Mouse (Mus musculus): ENCODE data around the gene Pex13.

- no peak for TF ChIP-seq CTCF (IDR thresholded peaks at IDR 0.05; ENCODE audit: control insufficient read depth, insufficient read depth, insufficient replicate concordance, low read depth, low read length)
- TF ChIP-seq POLR2A (IDR thresholded peaks at IDR 0.05; ENCODE audit: control insufficient read depth, low read depth, low read length): peak; percentile 90
Measured at GRCm38 (mm10) chr11:23665798-23666501, at the start of gene Pex13.

All from testis, adult 2 months (tissue).